Comparison of ENCODE assay signal across 9 mouse cellular contexts in genomic region chr14:55618486-55619195, GRCm38 (mm10). TPM values are rescaled to one million over a fixed set of nuclear protein-coding genes. Genes with fewer than 3 reads are reported as not detected.
A peak's percentile ranks its signal among the peaks of the same experiment; 100 is the strongest.
DNase-seq lines count a peak whose midpoint lies in the region; ATAC-seq lines count a peak whose summit lies in the region.
"Had no signal": no experiment of that assay in that cellular context is flagged by ENCODE, and none has a peak within 500 bp of the region (broad histone marks: within the 10 kb centered on the region; RNA-seq: fewer than 3 reads in every experiment).

No protein-coding gene starts in this region.

- no peak overlapping the region for H3K9ac ChIP-seq in stomach, embryonic 15.5 days

- peak overlapping the region; percentile 45 for H3K4me3 ChIP-seq in heart, embryonic 10.5 days
- H3K4me3 ChIP-seq in forebrain, embryonic 10.5 days = peak overlapping the region; percentile 36
- H3K4me3 ChIP-seq in stomach, embryonic 15.5 days (replicated peaks) = peak overlapping the region; percentile 26

- peaks cover 5% of the 10 kb centered on the region; the same call in 1 of the 2 replicates for H3K36me3 ChIP-seq in heart, embryonic 10.5 days
- peaks cover 6% of the 10 kb centered on the region for H3K36me3 ChIP-seq in forebrain, embryonic 10.5 days (replicated peaks)
- no peaks in the 10 kb centered on the region for H3K36me3 ChIP-seq in stomach, embryonic 15.5 days

- DNase-seq in heart, embryonic 10.5 days (ENCODE audit: low spot score) = no peak
- no peak for DNase-seq in heart, adult 8-10 months (ENCODE audit: low spot score)
- DNase-seq in forebrain, embryonic 10.5 days (ENCODE audit: extremely low spot score, low spot score) = no peak
- DNase-seq in liver = peak; percentile 75
- no peak for DNase-seq in gastrocnemius, postnatal 25 days
- no peak for DNase-seq in layer of hippocampus, postnatal 14 days (ENCODE audit: low spot score in 2 of 2)

- H3K4me2 ChIP-seq in stomach, embryonic 15.5 days = peak overlapping the region; percentile 50

- H3K4me1 ChIP-seq in heart, embryonic 10.5 days = peaks cover 25% of the 10 kb centered on the region
- peaks cover 20% of the 10 kb centered on the region for H3K4me1 ChIP-seq in forebrain, embryonic 10.5 days
- peaks cover 10% of the 10 kb centered on the region for H3K4me1 ChIP-seq in stomach, embryonic 15.5 days

- no peaks in the 10 kb centered on the region for H3K9me3 ChIP-seq in heart, embryonic 10.5 days
- H3K9me3 ChIP-seq in forebrain, embryonic 10.5 days = no peaks in the 10 kb centered on the region
- H3K9me3 ChIP-seq in stomach, embryonic 15.5 days = no peaks in the 10 kb centered on the region

- WGBS in heart, embryonic 10.5 days = 27% methylated on average over 22 of the region's 22 CpGs
- 59% methylated on average over 22 of the region's 22 CpGs for WGBS in forebrain, embryonic 10.5 days
- WGBS in stomach, embryonic 15.5 days = 32% methylated on average over 22 of the region's 22 CpGs

- peaks cover 3% of the 10 kb centered on the region; the same call in 1 of the 2 replicates for H3K27me3 ChIP-seq in heart, embryonic 10.5 days (ENCODE audit: insufficient read depth, poor library complexity, severe bottlenecking)
- peaks cover 13% of the 10 kb centered on the region for H3K27me3 ChIP-seq in forebrain, embryonic 10.5 days (ENCODE audit: poor library complexity, severe bottlenecking)
- no peaks in the 10 kb centered on the region for H3K27me3 ChIP-seq in stomach, embryonic 15.5 days (replicated peaks)

- H3K27ac ChIP-seq in heart, embryonic 10.5 days = peak overlapping the region; percentile 73
- 0 out of 2 replicates have a peak overlapping the region, but pooled peaks have one; percentile 42 for H3K27ac ChIP-seq in forebrain, embryonic 10.5 days
- no peak overlapping the region for H3K27ac ChIP-seq in stomach, embryonic 15.5 days

- ATAC-seq in CD4-positive, CD25-positive, alpha-beta regulatory T cell, adult 4 months = peak; percentile 27
- no peak for ATAC-seq in stomach, embryonic 15.5 days (ENCODE audit: insufficient read depth, low FRiP score, low read depth)

RNA-seq across cellular contexts. Expression of gene Rec8, which starts 0.8 kb away (rescaled TPM):
- 13.7 and 17.6 TPM in 2 replicates for polyA plus RNA-seq in heart, embryonic 10.5 days (2016; fragmentation: Nextera tagmentation; extraction: Ambion mirVana)
- 1 to 10 TPM in 1 of 4 experiments, under 1 TPM in 3; 0.53 to 1.4 (median 0.67) TPM for total RNA-seq in heart, adult 8-10 months (2022)
- 10 to 100 TPM; 14.5 to 22.1 TPM for polyA plus RNA-seq in CD4-positive, CD25-positive, alpha-beta regulatory T cell, adult 4 months (2017; shearing (Covaris generic))
- polyA plus RNA-seq in forebrain, embryonic 10.5 days (2016; fragmentation: Nextera tagmentation; extraction: Ambion mirVana) = 5.6 and 5.7 TPM in 2 replicates
- 9.2 and 10.7 TPM in 2 replicates for polyA plus RNA-seq in stomach, embryonic 15.5 days (2015; fragmentation: Nextera tagmentation; extraction: Ambion mirVana)
- under 1 TPM in 1 of 2 experiments, not detected in 1; 0.54 TPM for total RNA-seq in gastrocnemius, postnatal 25 days (2021)
- total RNA-seq in layer of hippocampus, postnatal 14 days (2021) = 1 to 10 TPM; 2.0 to 2.6 TPM
- polyA plus RNA-seq: C2C12 had no signal

RNA-seq across cellular contexts. Expression of gene Irf9, which starts 15.3 kb away (rescaled TPM):
- 5.9 and 7.4 TPM in 2 replicates for polyA plus RNA-seq in heart, embryonic 10.5 days (2016; fragmentation: Nextera tagmentation; extraction: Ambion mirVana)
- total RNA-seq in heart, adult 8-10 months (2022) = 1 to 10 TPM; 7.2 to 8.9 (median 8.4) TPM
- polyA plus RNA-seq in CD4-positive, CD25-positive, alpha-beta regulatory T cell, adult 4 months (2017; shearing (Covaris generic)) = 100 to 1,000 TPM; 168 to 222 TPM
- polyA plus RNA-seq in forebrain, embryonic 10.5 days (2016; fragmentation: Nextera tagmentation; extraction: Ambion mirVana) = 7.3 and 7.6 TPM in 2 replicates
- polyA plus RNA-seq in stomach, embryonic 15.5 days (2015; fragmentation: Nextera tagmentation; extraction: Ambion mirVana) = 11.6 and 12.1 TPM in 2 replicates
- total RNA-seq in gastrocnemius, postnatal 25 days (2021) = 1 to 10 TPM; 4.1 to 5.4 TPM
- 1 to 10 TPM; 8.2 to 8.5 TPM for total RNA-seq in layer of hippocampus, postnatal 14 days (2021)

RNA-seq across cellular contexts. Expression of gene Ipo4, which starts 17.1 kb away (rescaled TPM):
- 103 and 108 TPM in 2 replicates for polyA plus RNA-seq in heart, embryonic 10.5 days (2016; fragmentation: Nextera tagmentation; extraction: Ambion mirVana)
- total RNA-seq in heart, adult 8-10 months (2022) = 10 to 100 TPM; 58.2 to 75.2 (median 71.6) TPM
- 10 to 100 TPM; 33.4 to 42.0 TPM for polyA plus RNA-seq in CD4-positive, CD25-positive, alpha-beta regulatory T cell, adult 4 months (2017; shearing (Covaris generic))
- 110 and 123 TPM in 2 replicates for polyA plus RNA-seq in forebrain, embryonic 10.5 days (2016; fragmentation: Nextera tagmentation; extraction: Ambion mirVana)
- 81.1 and 82.4 TPM in 2 replicates for polyA plus RNA-seq in stomach, embryonic 15.5 days (2015; fragmentation: Nextera tagmentation; extraction: Ambion mirVana)
- 10 to 100 TPM; 56.8 to 76.0 TPM for total RNA-seq in gastrocnemius, postnatal 25 days (2021)
- total RNA-seq in layer of hippocampus, postnatal 14 days (2021) = 100 to 1,000 TPM; 120 to 145 TPM

RNA-seq across cellular contexts. Expression of gene Gm49378, which starts 19.1 kb away (rescaled TPM):
- polyA plus RNA-seq in heart, embryonic 10.5 days (2016; fragmentation: Nextera tagmentation; extraction: Ambion mirVana) = 2.3 and 3.1 TPM in 2 replicates
- 1 to 10 TPM; 1.6 to 3.3 (median 2.6) TPM for total RNA-seq in heart, adult 8-10 months (2022)
- polyA plus RNA-seq in CD4-positive, CD25-positive, alpha-beta regulatory T cell, adult 4 months (2017; shearing (Covaris generic)) = under 1 TPM in 1 of 2 experiments, not detected in 1; 0.98 TPM
- 0.98 and 1.00 TPM in 2 replicates for polyA plus RNA-seq in forebrain, embryonic 10.5 days (2016; fragmentation: Nextera tagmentation; extraction: Ambion mirVana)
- 1.3 and 1.7 TPM in 2 replicates for polyA plus RNA-seq in stomach, embryonic 15.5 days (2015; fragmentation: Nextera tagmentation; extraction: Ambion mirVana)
- 1 to 10 TPM in 1 of 2 experiments, under 1 TPM in 1; 0.72 to 1.2 TPM for total RNA-seq in gastrocnemius, postnatal 25 days (2021)
- 1 to 10 TPM in 1 of 2 experiments, under 1 TPM in 1; 0.18 to 4.2 TPM for total RNA-seq in layer of hippocampus, postnatal 14 days (2021)

RNA-seq across cellular contexts. Expression of gene Tm9sf1, which starts 25.0 kb away (rescaled TPM):
- 91.6 and 96.4 TPM in 2 replicates for polyA plus RNA-seq in heart, embryonic 10.5 days (2016; fragmentation: Nextera tagmentation; extraction: Ambion mirVana)
- total RNA-seq in heart, adult 8-10 months (2022) = 10 to 100 TPM; 38.9 to 44.2 (median 40.8) TPM
- polyA plus RNA-seq in CD4-positive, CD25-positive, alpha-beta regulatory T cell, adult 4 months (2017; shearing (Covaris generic)) = 10 to 100 TPM; 39.7 to 46.7 TPM
- 78.3 and 78.7 TPM in 2 replicates for polyA plus RNA-seq in forebrain, embryonic 10.5 days (2016; fragmentation: Nextera tagmentation; extraction: Ambion mirVana)
- polyA plus RNA-seq in stomach, embryonic 15.5 days (2015; fragmentation: Nextera tagmentation; extraction: Ambion mirVana) = 123 and 124 TPM in 2 replicates
- 10 to 100 TPM; 15.8 to 17.6 TPM for total RNA-seq in gastrocnemius, postnatal 25 days (2021)
- total RNA-seq in layer of hippocampus, postnatal 14 days (2021) = 10 to 100 TPM; 49.0 to 51.1 TPM

Comparison
In these comparisons a context has a peak if more than half of its experiments do, and no peak if none do; other contexts are left out.
1. RNA of gene Irf9, which starts 15.3 kb away (polyA plus RNA-seq): 168 to 222 TPM in CD4-positive, CD25-positive, alpha-beta regulatory T cell, adult 4 months; 11.6 to 12.1 TPM in stomach, embryonic 15.5 days, 7.3 to 7.6 TPM in forebrain, embryonic 10.5 days and 5.9 to 7.4 TPM in heart, embryonic 10.5 days; every median in the first group is over 10 times any median in the second.
2. Peak in every context shown above with its lines, with median percentiles within 50 percentile points of each other: H3K4me3 ChIP-seq.